ENCODE assay signal across 8 mouse cellular contexts in the genomic region with DNA sequence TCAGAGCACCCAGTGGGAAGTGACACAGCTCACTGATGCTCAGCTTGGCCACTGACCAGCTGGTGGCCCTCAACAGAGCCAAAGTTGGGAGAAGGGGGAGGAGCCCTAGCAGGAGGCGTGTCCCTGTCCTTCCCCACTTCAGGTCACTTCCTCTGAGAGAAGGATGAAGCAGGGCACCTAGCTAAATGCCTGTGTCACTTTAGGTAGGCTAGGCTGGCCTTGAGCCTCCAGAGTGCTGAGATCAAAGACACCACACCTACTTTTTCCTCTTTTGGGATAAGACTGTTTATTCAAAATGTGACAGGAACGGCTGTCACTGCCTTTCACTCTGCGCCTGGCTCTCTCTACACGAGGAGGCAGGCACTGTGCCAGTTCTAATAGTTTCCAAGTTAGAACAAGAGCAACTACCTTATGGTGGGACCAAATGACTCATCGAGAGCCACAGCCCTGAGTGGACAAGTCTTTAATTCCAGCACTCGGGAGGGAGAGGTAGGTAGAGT. TPM values are rescaled to one million over a fixed set of nuclear protein-coding genes. Genes with fewer than 3 reads are reported as not detected.
DNase-seq lines count a peak whose midpoint lies in the region; ATAC-seq and TF ChIP-seq lines count a peak whose summit lies in the region.

No protein-coding gene starts in this region.

- H3K9ac ChIP-seq in hindbrain, postnatal 0 days (replicated peaks; ENCODE audit: low read length), result no peak overlapping the region

- no peak for ATAC-seq in hindbrain, postnatal 0 days
- no peak for ATAC-seq in inflammation-experienced regulatory T-cells, adult 6 months

- no peak for TF ChIP-seq CTCF in gastrocnemius, adult 2 months (IDR thresholded peaks at IDR 0.05)
- TF ChIP-seq CTCF in embryonic fibroblast, embryonic 13.5 days (IDR thresholded peaks at IDR 0.05; ENCODE audit: borderline replicate concordance, insufficient read depth, low read length), result no peak
- no peak for TF ChIP-seq CTCF in hindbrain, postnatal 0 days (IDR thresholded peaks at IDR 0.05; ENCODE audit: low read depth)

- WGBS in hindbrain, postnatal 0 days, result 78% methylated on average over 6 of the region's 6 CpGs

- H3K4me2 ChIP-seq in hindbrain, postnatal 0 days (ENCODE audit: low read depth, low read length), result no peak overlapping the region

- no peak for TF ChIP-seq POLR2A in embryonic fibroblast, embryonic 13.5 days (IDR thresholded peaks at IDR 0.05; ENCODE audit: low read depth, low read length)

- H3K9me3 ChIP-seq in hindbrain, postnatal 0 days (ENCODE audit: low read length), result no peaks in the 10 kb centered on the region

- DNase-seq in gastrocnemius, adult 2 months, result peak; percentile 62
- no peak for DNase-seq in gastrocnemius, adult 8-10 months (ENCODE audit: low spot score in 2 of 2)
- peak; percentile 62 for DNase-seq in kidney, postnatal 14 days
- DNase-seq in lung, postnatal 36 days, result peak; percentile 91
- no peak for DNase-seq in hindbrain, postnatal 0 days (ENCODE audit: low spot score)
- DNase-seq in right cerebral cortex, adult 2 months (ENCODE audit: low spot score in 2 of 2), result no peak

- H3K27me3 ChIP-seq in hindbrain, postnatal 0 days (ENCODE audit: insufficient read depth, low read length), result no peaks in the 10 kb centered on the region

- intact Hi-C loops in gastrocnemius, adult 2 months (cut with DNase I), result loop anchor here (5.0 kb wide), 1 partner anchor 165 kb away; a partner anchor contains a TSS

- no peak overlapping the region; the same call in 1 of the 2 replicates for H3K4me3 ChIP-seq in gastrocnemius, adult 2 months
- H3K4me3 ChIP-seq in embryonic fibroblast, embryonic 13.5 days (ENCODE audit: insufficient read depth, low read length), result no peak overlapping the region
- H3K4me3 ChIP-seq in hindbrain, postnatal 0 days (ENCODE audit: low read length), result no peak overlapping the region

- peaks cover 11% of the 10 kb centered on the region for H3K4me1 ChIP-seq in embryonic fibroblast, embryonic 13.5 days (ENCODE audit: control insufficient read depth, insufficient read depth, low read length)
- no peaks in the 10 kb centered on the region for H3K4me1 ChIP-seq in hindbrain, postnatal 0 days (ENCODE audit: insufficient read depth, low read length)

- H3K27ac ChIP-seq in gastrocnemius, adult 2 months, result peak overlapping the region; percentile 82
- peak overlapping the region; percentile 29; the same call in 1 of the 2 replicates for H3K27ac ChIP-seq in embryonic fibroblast, embryonic 13.5 days (ENCODE audit: insufficient read depth, low read length)
- no peak overlapping the region for H3K27ac ChIP-seq in hindbrain, postnatal 0 days

- peaks cover 30% of the 10 kb centered on the region; the same call in 1 of the 2 replicates for H3K36me3 ChIP-seq in hindbrain, postnatal 0 days (ENCODE audit: insufficient read depth, low read length)

RNA-seq across cellular contexts. Expression of a gene that starts 9.7 kb away (rescaled TPM):
- total RNA-seq in gastrocnemius, adult 2 months (2021), result 10 to 100 TPM; 27.1 to 40.2 TPM
- total RNA-seq in gastrocnemius, adult 8-10 months (2022), result 10 to 100 TPM; 21.3 to 36.9 (median 28.2) TPM
- polyA plus RNA-seq in embryonic fibroblast, embryonic 13.5 days (2011; ENCODE audit: insufficient read length, low read depth, missing spikeins), result 446 and 575 TPM in 2 replicates
- 81.3 and 85.7 TPM in 2 replicates for total RNA-seq in hindbrain, postnatal 0 days (2014; rRNA removed)
- 114 and 115 TPM in 2 replicates for polyA plus RNA-seq in hindbrain, postnatal 0 days (2015; fragmentation: Nextera tagmentation; extraction: Ambion mirVana)
- 100 to 1,000 TPM in 1 of 3 experiments, 10 to 100 TPM in 2; 74.2 to 145 (median 93.4) TPM for polyA plus RNA-seq in inflammation-experienced regulatory T-cells, adult 6 months (2017; shearing (Covaris generic))

RNA-seq across cellular contexts. Expression of a gene that starts 9.8 kb away (rescaled TPM):
- total RNA-seq in gastrocnemius, adult 2 months (2021), result 100 to 1,000 TPM; 122 to 141 TPM
- total RNA-seq in gastrocnemius, adult 8-10 months (2022), result 100 to 1,000 TPM; 130 to 143 (median 134) TPM
- 328 and 347 TPM in 2 replicates for polyA plus RNA-seq in embryonic fibroblast, embryonic 13.5 days (2011; ENCODE audit: insufficient read length, low read depth, missing spikeins)
- total RNA-seq in hindbrain, postnatal 0 days (2014; rRNA removed), result 347 and 472 TPM in 2 replicates
- 309 TPM in 2 replicates for polyA plus RNA-seq in hindbrain, postnatal 0 days (2015; fragmentation: Nextera tagmentation; extraction: Ambion mirVana)
- 100 to 1,000 TPM; 441 to 670 (median 588) TPM for polyA plus RNA-seq in inflammation-experienced regulatory T-cells, adult 6 months (2017; shearing (Covaris generic))

RNA-seq across cellular contexts. Expression of a gene that starts 10.0 kb away (rescaled TPM):
- total RNA-seq in gastrocnemius, adult 2 months (2021), result under 1 TPM; 0.25 to 0.33 TPM
- total RNA-seq in gastrocnemius, adult 8-10 months (2022), result under 1 TPM; 0.22 to 0.82 (median 0.41) TPM
- 2.0 and 2.2 TPM in 2 replicates for polyA plus RNA-seq in embryonic fibroblast, embryonic 13.5 days (2011; ENCODE audit: insufficient read length, low read depth, missing spikeins)
- 4.1 and 5.8 TPM in 2 replicates for total RNA-seq in hindbrain, postnatal 0 days (2014; rRNA removed)
- 12.5 and 15.0 TPM in 2 replicates for polyA plus RNA-seq in hindbrain, postnatal 0 days (2015; fragmentation: Nextera tagmentation; extraction: Ambion mirVana)
- polyA plus RNA-seq in inflammation-experienced regulatory T-cells, adult 6 months (2017; shearing (Covaris generic)), result 100 to 1,000 TPM in 2 of 3 experiments, 10 to 100 TPM in 1; 98.7 to 130 (median 111) TPM

Comparison
In these comparisons a context has a peak if more than half of its experiments do, and no peak if none do; other contexts are left out.
1. DNase-seq: peak in gastrocnemius, adult 2 months (single experiment), kidney, postnatal 14 days (single experiment) and lung, postnatal 36 days (single experiment); none in gastrocnemius, adult 8-10 months (0 of 2), hindbrain, postnatal 0 days (single experiment) and right cerebral cortex, adult 2 months (0 of 2).